Mouse (Mus musculus) cerebellum, postnatal 25 days (tissue): ENCODE results near the gene Socs2.

Experiments used
- DNase-seq, 2 experiments: peaks; one replicate each; pipeline ENCODE4 v3.0.0; 2021; ENCODE audit warnings: mixed read lengths in 2 of 2

Gene Socs2

GRCm38 (mm10) chr10:95340676-95341075, 76.3 kb downstream of the Socs2 start:
- DNase-seq: no peak

- DNase-seq: no peak
Observed at GRCm38 (mm10) chr10:95337589-95337988, 79.4 kb downstream of the Socs2 start.

- no peak for DNase-seq
Observed at GRCm38 (mm10) chr10:95336781-95337544, 80.0 kb downstream of the Socs2 start.
